Comparison of ENCODE assay signal across 8 mouse cellular contexts in the genomic region with DNA sequence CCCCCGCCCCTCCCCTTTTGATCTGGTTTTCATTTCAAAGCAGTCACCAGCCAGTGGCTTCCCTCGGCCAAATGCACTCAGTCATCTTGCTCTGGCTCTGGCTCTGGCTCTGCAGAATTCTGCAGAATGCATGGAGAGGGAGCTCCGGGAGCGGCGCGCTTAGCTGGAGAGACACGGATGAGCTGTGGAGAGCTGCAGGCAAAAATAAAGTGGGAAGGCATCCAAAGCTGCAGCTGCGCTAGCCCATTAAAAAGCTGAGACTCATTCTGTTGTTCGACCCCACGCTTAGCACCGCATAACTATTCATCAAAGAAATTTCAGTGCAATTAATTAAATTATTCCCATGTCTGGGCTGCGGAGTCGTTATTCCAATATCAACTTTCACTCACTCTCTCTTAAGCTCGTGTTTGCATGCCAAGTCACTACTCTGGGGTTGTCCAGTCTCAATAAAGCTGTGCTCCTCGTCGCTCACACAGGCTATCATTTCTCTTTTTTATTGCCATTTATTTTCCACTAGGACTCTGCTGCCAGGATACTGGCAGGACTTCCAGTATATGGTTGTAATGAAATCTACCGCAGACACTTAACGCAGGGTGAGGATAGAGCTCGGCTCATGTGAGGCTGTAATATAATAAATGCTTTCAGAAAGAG.
A peak's percentile ranks its signal among the peaks of the same experiment; 100 is the strongest.
DNase-seq lines count a peak whose midpoint lies in the region; ATAC-seq and TF ChIP-seq lines count a peak whose summit lies in the region.

No protein-coding gene starts in this region.

- no peak for TF ChIP-seq CTCF in olfactory bulb, adult 2 months (IDR thresholded peaks at IDR 0.05; ENCODE audit: insufficient read depth, low read depth, low read length)

- TF ChIP-seq POLR2A in olfactory bulb, adult 2 months (IDR thresholded peaks at IDR 0.05; ENCODE audit: insufficient read depth, low read depth, low read length), result no peak

- H3K4me3 ChIP-seq in forebrain, embryonic 10.5 days, result peak overlapping the region; percentile 36
- peak overlapping the region; percentile 19; the same call in 1 of the 2 replicates for H3K4me3 ChIP-seq in heart, embryonic 10.5 days
- H3K4me3 ChIP-seq in kidney, embryonic 16.5 days (ENCODE audit: low read length), result peak overlapping the region; percentile 19
- peak overlapping the region; percentile 17 for H3K4me3 ChIP-seq in limb, embryonic 13.5 days
- H3K4me3 ChIP-seq in olfactory bulb, adult 2 months (ENCODE audit: insufficient read depth, low read depth, low read length), result 0 out of 2 replicates have a peak overlapping the region, but pooled peaks have one; percentile 4

- peaks cover 57% of the 10 kb centered on the region for H3K27me3 ChIP-seq in forebrain, embryonic 10.5 days (ENCODE audit: poor library complexity, severe bottlenecking)
- no peaks in the 10 kb centered on the region for H3K27me3 ChIP-seq in heart, embryonic 10.5 days (ENCODE audit: insufficient read depth, poor library complexity, severe bottlenecking)
- no peaks in the 10 kb centered on the region for H3K27me3 ChIP-seq in kidney, embryonic 16.5 days (ENCODE audit: insufficient read depth, low read length)
- peaks cover 46% of the 10 kb centered on the region for H3K27me3 ChIP-seq in limb, embryonic 13.5 days

- no peak overlapping the region for H3K9ac ChIP-seq in kidney, embryonic 16.5 days (replicated peaks; ENCODE audit: low read length)
- no peak overlapping the region for H3K9ac ChIP-seq in limb, embryonic 13.5 days

- H3K4me2 ChIP-seq in kidney, embryonic 16.5 days (replicated peaks; ENCODE audit: low read depth, low read length), result peak overlapping the region; percentile 34
- peak overlapping the region; percentile 52 for H3K4me2 ChIP-seq in limb, embryonic 13.5 days (replicated peaks)

- H3K27ac ChIP-seq in forebrain, embryonic 10.5 days, result peak overlapping the region; percentile 70
- H3K27ac ChIP-seq in heart, embryonic 10.5 days, result 0 out of 2 replicates have a peak overlapping the region, but pooled peaks have one; percentile 13
- H3K27ac ChIP-seq in kidney, embryonic 16.5 days (ENCODE audit: low read length), result peak overlapping the region; percentile 69
- 0 out of 2 replicates have a peak overlapping the region, but pooled peaks have one; percentile 17 for H3K27ac ChIP-seq in limb, embryonic 13.5 days
- peak overlapping the region; percentile 56 for H3K27ac ChIP-seq in olfactory bulb, adult 2 months (ENCODE audit: insufficient read depth, low read depth, low read length)

- peaks cover 54% of the 10 kb centered on the region for H3K4me1 ChIP-seq in forebrain, embryonic 10.5 days
- H3K4me1 ChIP-seq in heart, embryonic 10.5 days, result peaks cover 32% of the 10 kb centered on the region
- peaks cover 47% of the 10 kb centered on the region for H3K4me1 ChIP-seq in kidney, embryonic 16.5 days (ENCODE audit: insufficient read depth, low read length)
- H3K4me1 ChIP-seq in limb, embryonic 13.5 days, result peaks cover 44% of the 10 kb centered on the region
- peaks cover 17% of the 10 kb centered on the region for H3K4me1 ChIP-seq in olfactory bulb, adult 2 months (ENCODE audit: control insufficient read depth, insufficient read depth, low read length)

- WGBS in forebrain, embryonic 10.5 days, result 33% methylated on average over 19 of the region's 19 CpGs
- 44% methylated on average over 19 of the region's 19 CpGs for WGBS in heart, embryonic 10.5 days
- WGBS in kidney, embryonic 16.5 days, result 11% methylated on average over 19 of the region's 19 CpGs
- WGBS in limb, embryonic 13.5 days, result 4% methylated on average over 19 of the region's 19 CpGs
- WGBS in olfactory bulb, adult 2 months, result 9% methylated on average over 19 of the region's 19 CpGs

- ATAC-seq in kidney, embryonic 16.5 days (ENCODE audit: low FRiP score, low TSS enrichment), result peak; percentile 83
- peak; percentile 90 for ATAC-seq in limb, embryonic 13.5 days (ENCODE audit: low FRiP score, low read depth)

- peak; percentile 16 for DNase-seq in adrenal gland, adult 2 months
- no peak for DNase-seq in adrenal gland, adult 8-10 months
- peak; percentile 49 for DNase-seq in forebrain, embryonic 10.5 days (ENCODE audit: extremely low spot score, low spot score)
- no peak for DNase-seq in heart, embryonic 10.5 days (ENCODE audit: low spot score)
- no peak for DNase-seq in spleen, adult 12 weeks (ENCODE audit: low spot score)

- H3K36me3 ChIP-seq in forebrain, embryonic 10.5 days (replicated peaks), result no peaks in the 10 kb centered on the region
- H3K36me3 ChIP-seq in heart, embryonic 10.5 days, result 0 out of 2 replicates have a peak, but pooled peaks cover 4% of the 10 kb centered on the region
- H3K36me3 ChIP-seq in kidney, embryonic 16.5 days (ENCODE audit: insufficient read depth, low read length), result no peaks in the 10 kb centered on the region
- no peaks in the 10 kb centered on the region; the same call in 1 of the 2 replicates for H3K36me3 ChIP-seq in limb, embryonic 13.5 days

- peaks cover 5% of the 10 kb centered on the region; the same call in 1 of the 2 replicates for H3K9me3 ChIP-seq in forebrain, embryonic 10.5 days
- no peaks in the 10 kb centered on the region for H3K9me3 ChIP-seq in heart, embryonic 10.5 days
- H3K9me3 ChIP-seq in kidney, embryonic 16.5 days (ENCODE audit: low read length), result no peaks in the 10 kb centered on the region
- no peaks in the 10 kb centered on the region for H3K9me3 ChIP-seq in limb, embryonic 13.5 days

Comparison
In these comparisons a context has a peak if more than half of its experiments do, and no peak if none do; other contexts are left out.
1. DNase-seq: peak in adrenal gland, adult 2 months (single experiment) and forebrain, embryonic 10.5 days (single experiment); none in adrenal gland, adult 8-10 months (single experiment), heart, embryonic 10.5 days (single experiment) and spleen, adult 12 weeks (single experiment).
2. H3K27ac ChIP-seq: peak in every context shown above with its lines; median percentile 70 in forebrain, embryonic 10.5 days; 69 in kidney, embryonic 16.5 days; 56 in olfactory bulb, adult 2 months; 17 in limb, embryonic 13.5 days; 13 in heart, embryonic 10.5 days.
3. Peak in every context shown above with its lines, with median percentiles within 50 percentile points of each other: H3K4me3 ChIP-seq.